Mouse (Mus musculus) intestine, postnatal 0 days (tissue): ENCODE measurements around the gene Cybrd1. TPM values are rescaled to one million over a fixed set of nuclear protein-coding genes. Genes with fewer than 3 reads are reported as not detected.

ENCODE experiments used
- ATAC-seq: fragments of 200-750 bp; cut with Nextera tagmentation; 2 replicates; pipeline ENCODE4 v1.8.0; 2017; ENCODE audit warnings: mild to moderate bottlenecking, moderate TSS enrichment, moderate library complexity
- H3K27ac ChIP-seq: fragments of 300-500 bp; sonication (generic); 2 replicates; pipeline ENCODE4 v1.5.1; 2014; ENCODE audit warnings: mild to moderate bottlenecking, low read depth, low read length, moderate library complexity
- H3K27me3 ChIP-seq: fragments of 300-500 bp; sonication (generic); replicated peaks from 2 replicates; pipeline ENCODE4 v1.6.1; 2014; ENCODE audit warnings: low read length, mixed read lengths; ENCODE audit not compliant: control insufficient read depth, insufficient read depth
- H3K36me3 ChIP-seq: fragments of 300-500 bp; sonication (generic); 2 replicates; pipeline ENCODE4 v1.6.1; 2014; ENCODE audit warnings: mild to moderate bottlenecking, moderate library complexity; ENCODE audit not compliant: control insufficient read depth, insufficient read depth
- H3K4me1 ChIP-seq: fragments of 300-500 bp; sonication (generic); replicated peaks from 2 replicates; pipeline ENCODE4 v1.6.1; 2014; ENCODE audit warnings: antibody characterized with exemption, low read length, mixed read lengths; ENCODE audit not compliant: control insufficient read depth, insufficient read depth
- H3K4me2 ChIP-seq: fragments of 300-500 bp; sonication (generic); replicated peaks from 2 replicates; pipeline ENCODE4 v1.6.1; 2014; ENCODE audit warnings: low read depth, mild to moderate bottlenecking, moderate library complexity
- H3K4me3 ChIP-seq: fragments of 300-500 bp; sonication (generic); 2 replicates; pipeline ENCODE4 v1.5.1; 2014; ENCODE audit warnings: low read depth, low read length
- H3K9ac ChIP-seq: fragments of 300-500 bp; sonication (generic); 2 replicates; pipeline ENCODE4 v1.6.1; 2014; ENCODE audit warnings: mild to moderate bottlenecking, low read depth, low read length
- H3K9me3 ChIP-seq: fragments of 300-500 bp; sonication (generic); 2 replicates; pipeline ENCODE4 v1.6.1; 2016; ENCODE audit warnings: mixed run types; ENCODE audit not compliant: control insufficient read depth
- CTCF ChIP-seq: sonication (generic); IDR thresholded peaks from 2 replicates; pipeline ENCODE4 v1.5.1; 2016; ENCODE audit warnings: low read depth, mild to moderate bottlenecking, control low read depth, antibody characterized with exemption, moderate library complexity
- WGBS: fragments of 180-500 bp; shearing (Covaris S2); extraction: QIAGEN DNeasy Blood & Tissue Kit; methylation state at CpG from one replicate; pipeline ENCODE4 v1.1.7; 2014; 5-methylcytosine and 5-hydroxymethylcytosine counted together
- polyA plus RNA-seq: library from polyadenylated mRNA; unstranded; fragments of >200 nt; fragmentation: Nextera tagmentation; extraction: Ambion mirVana; gene quantifications from 2 replicates; pipeline ENCODE4 v1.2.1, GENCODE M21; 2015

Cybrd1 gene
- polyA plus RNA-seq, 1 experiment from 2014 or later, result 7.7 TPM

DNA sequence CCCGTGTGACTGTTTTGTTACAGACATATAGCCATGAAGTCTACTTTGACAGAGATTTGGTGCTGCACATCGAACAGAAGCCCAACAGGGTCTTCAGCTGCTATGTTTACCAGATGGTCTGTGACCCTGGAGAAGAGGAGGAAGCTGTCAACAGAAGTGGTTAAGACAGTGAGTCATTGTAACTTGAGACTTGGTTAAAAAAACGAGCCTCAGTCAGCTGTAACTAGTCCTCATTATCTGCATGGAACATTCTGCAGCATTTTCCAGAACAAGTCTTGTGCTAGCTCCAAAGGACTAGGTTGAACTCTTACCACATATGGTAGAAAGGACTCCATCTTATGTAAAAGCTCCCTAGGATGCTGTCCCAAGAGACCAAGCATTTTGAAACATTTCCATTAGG lies 28.0 kb upstream of the Cybrd1 start:
- Histone ChIP-seq H3K4me1 (0 out of 2 replicates have a peak, but pooled peaks cover 3% of the 10 kb centered on the region), H3K9me3 (no peaks in the 10 kb centered on the region), H3K36me3 (peaks cover 41% of the 10 kb centered on the region), H3K27me3 (no peaks in the 10 kb centered on the region), H3K9ac (no peak overlapping the region), H3K4me2 (no peak overlapping the region), H3K27ac (no peak overlapping the region), H3K4me3 (no peak overlapping the region)
- TF ChIP-seq CTCF, result no peak
- no peak for ATAC-seq
- 70% methylated on average over 3 of the region's 3 CpGs for WGBS

DNA sequence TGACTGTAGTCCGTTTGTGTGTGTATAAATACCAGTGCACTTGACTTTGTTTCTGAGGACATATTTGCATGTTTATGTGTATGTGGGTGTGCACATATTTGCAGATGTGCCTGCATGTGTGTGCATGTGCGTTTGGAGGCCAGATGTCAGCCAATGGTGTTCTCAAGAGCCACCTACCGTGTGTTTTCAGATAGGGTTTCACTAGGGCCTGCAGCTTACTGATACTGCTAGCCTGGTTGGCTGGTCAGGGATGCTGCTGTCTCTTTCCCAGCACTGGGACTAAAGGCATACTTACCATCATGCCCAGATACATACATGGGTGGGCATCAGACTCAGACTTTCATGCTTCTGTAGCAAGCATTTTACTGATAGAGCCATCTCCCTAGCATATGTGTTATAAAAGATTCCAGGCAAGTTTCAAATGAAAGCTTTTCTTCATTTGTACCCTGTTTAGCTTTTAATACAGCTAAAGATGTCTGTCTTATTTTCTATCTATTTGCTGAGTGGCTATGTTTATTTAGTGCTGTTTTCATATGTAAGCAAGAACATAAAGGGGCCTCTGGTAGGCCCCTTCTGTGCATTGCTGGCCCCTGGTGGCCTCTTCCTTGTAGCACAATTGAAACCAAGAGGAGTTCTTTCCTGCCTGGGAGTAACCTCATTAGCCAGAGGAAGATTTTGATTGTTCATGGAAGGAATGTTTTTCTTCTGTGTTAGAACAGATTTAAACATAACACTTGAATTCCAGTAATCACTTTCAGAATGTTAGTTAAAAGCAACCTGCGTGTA lies 26.9 kb upstream of the Cybrd1 start:
- ATAC-seq, result no peak
- TF ChIP-seq CTCF, result peak; percentile 62
- WGBS, result 77% methylated on average over 4 of the region's 4 CpGs
- Histone ChIP-seq H3K4me2 (no peak overlapping the region), H3K9ac (no peak overlapping the region), H3K9me3 (no peaks in the 10 kb centered on the region), H3K27me3 (no peaks in the 10 kb centered on the region), H3K4me3 (no peak overlapping the region), H3K4me1 (0 out of 2 replicates have a peak, but pooled peaks cover 3% of the 10 kb centered on the region), H3K27ac (no peak overlapping the region), H3K36me3 (peaks cover 41% of the 10 kb centered on the region)

DNA sequence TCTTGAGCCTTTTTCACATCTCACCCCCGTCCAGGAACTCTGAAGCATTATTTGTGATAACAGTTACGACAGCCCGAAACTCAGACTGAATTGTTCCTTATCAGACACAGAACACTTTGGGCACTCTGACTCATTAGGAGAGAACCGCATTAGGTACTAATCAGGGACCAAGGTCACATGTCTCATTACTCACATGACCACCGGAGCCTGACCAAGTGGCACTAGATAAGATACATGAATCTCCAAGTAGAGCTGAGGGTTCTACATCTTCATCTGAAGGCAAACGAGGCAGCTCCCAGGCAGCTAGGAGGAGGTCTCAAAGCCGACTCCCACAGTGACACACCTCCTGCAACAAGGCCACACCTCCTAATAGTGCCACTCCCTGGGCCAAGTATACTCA lies 21.6 kb upstream of the Cybrd1 start:
- Histone ChIP-seq H3K9ac (no peak overlapping the region), H3K9me3 (no peaks in the 10 kb centered on the region), H3K4me3 (no peak overlapping the region), H3K27ac (no peak overlapping the region), H3K36me3 (peaks cover 21% of the 10 kb centered on the region; the same call in 1 of the 2 replicates), H3K4me1 (0 out of 2 replicates have a peak, but pooled peaks cover 3% of the 10 kb centered on the region), H3K27me3 (no peaks in the 10 kb centered on the region), H3K4me2 (no peak overlapping the region)
- peak; percentile 28; the same call in 1 of the 2 replicates for ATAC-seq
- no peak for TF ChIP-seq CTCF
- WGBS, result 34% methylated on average over 7 of the region's 7 CpGs

DNA sequence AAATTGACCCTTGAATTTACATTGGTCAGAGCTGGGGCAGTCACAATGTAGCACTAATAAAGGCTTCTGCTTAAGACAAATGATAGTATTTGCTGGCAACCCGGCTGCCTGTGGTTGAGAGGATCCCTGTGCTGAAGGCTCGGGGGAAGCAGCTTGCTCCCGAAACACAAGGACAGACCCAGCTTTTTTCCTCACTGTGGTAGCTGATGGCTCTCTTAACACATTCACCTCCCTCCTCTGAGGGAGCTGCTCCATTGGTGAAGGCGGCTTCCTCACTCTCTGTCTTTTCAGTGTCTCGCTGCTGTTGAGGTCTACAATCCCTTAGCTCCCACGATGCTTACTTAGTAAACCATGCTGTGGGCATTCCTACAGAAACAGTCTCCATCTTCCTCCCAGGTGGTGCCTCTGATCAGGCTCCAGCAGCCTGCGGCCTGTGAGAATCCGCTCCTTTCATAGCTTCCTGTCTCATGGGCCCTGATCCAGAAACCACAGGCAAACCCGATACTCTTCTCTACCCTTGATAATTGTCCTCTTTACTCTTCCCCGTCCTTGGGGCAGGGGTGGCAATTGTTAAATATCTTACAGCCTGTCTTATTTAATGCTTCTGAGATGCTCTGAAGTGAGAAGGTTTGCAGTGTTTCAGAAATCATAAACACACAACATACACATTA lies 15.0 kb upstream of the Cybrd1 start:
- no peaks in the 10 kb centered on the region for H3K9me3 ChIP-seq
- peaks cover 6% of the 10 kb centered on the region; the same call in 1 of the 2 replicates for H3K36me3 ChIP-seq
- H3K27me3 ChIP-seq, result no peaks in the 10 kb centered on the region
- TF ChIP-seq CTCF, result no peak
- no peak overlapping the region for H3K9ac ChIP-seq
- H3K4me1 ChIP-seq, result no peaks in the 10 kb centered on the region; the same call in 1 of the 2 replicates
- no peak for ATAC-seq
- no peak overlapping the region for H3K27ac ChIP-seq
- no peak overlapping the region for H3K4me2 ChIP-seq
- H3K4me3 ChIP-seq, result no peak overlapping the region
- 74% methylated on average over 10 of the region's 10 CpGs for WGBS

DNA sequence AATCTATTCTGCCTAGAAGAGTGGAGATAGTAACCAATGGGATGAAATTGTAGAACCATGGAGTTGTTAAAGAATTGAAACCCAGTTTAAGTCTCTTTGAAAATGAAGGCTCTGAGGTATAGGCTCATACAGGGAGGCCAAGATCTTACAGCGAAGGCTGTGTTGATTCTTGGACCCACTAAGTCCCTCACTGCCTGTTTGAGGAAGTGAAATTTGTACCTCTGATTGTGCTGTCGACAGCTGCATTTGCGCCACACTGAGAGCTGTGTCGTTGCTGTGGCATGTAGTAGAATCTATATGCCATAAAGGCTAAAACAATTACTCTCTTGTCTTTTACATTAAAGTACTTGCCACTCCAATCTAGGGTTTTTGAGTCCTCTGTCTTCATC lies 14.4 kb upstream of the Cybrd1 start:
- Histone ChIP-seq H3K4me1 (no peaks in the 10 kb centered on the region; the same call in 1 of the 2 replicates), H3K36me3 (peaks cover 6% of the 10 kb centered on the region; the same call in 1 of the 2 replicates), H3K27ac (no peak overlapping the region), H3K4me3 (no peak overlapping the region), H3K27me3 (no peaks in the 10 kb centered on the region), H3K4me2 (no peak overlapping the region), H3K9ac (no peak overlapping the region), H3K9me3 (no peaks in the 10 kb centered on the region)
- no peak; the same call in 1 of the 2 replicates for ATAC-seq
- WGBS, result 44% methylated on average over 4 of the region's 4 CpGs
- TF ChIP-seq CTCF, result no peak

DNA sequence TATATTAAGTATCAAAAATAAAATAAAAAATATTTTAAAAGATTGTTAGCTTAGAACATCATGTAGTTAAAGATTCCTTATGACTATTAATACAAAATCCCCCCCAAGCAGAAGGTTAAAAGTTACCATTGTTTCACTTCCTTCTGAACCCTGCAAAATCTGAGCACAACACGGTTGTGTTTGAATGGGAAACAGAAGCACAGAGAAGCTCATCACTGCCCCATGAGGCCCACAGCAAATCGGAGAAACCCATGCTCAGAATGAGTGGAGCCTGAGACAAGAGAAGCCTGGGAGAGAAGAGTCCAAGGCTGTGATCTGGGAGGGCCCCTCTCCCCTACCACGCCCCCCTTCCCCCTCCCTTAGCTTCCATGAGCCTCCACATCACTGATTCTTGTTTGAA lies 13.0 kb upstream of the Cybrd1 start:
- peaks cover 6% of the 10 kb centered on the region; the same call in 1 of the 2 replicates for H3K36me3 ChIP-seq
- no peaks in the 10 kb centered on the region for H3K9me3 ChIP-seq
- ATAC-seq, result no peak
- H3K4me2 ChIP-seq, result no peak overlapping the region
- no peak overlapping the region for H3K9ac ChIP-seq
- 66% methylated on average over 3 of the region's 3 CpGs for WGBS
- no peak overlapping the region for H3K4me3 ChIP-seq
- no peaks in the 10 kb centered on the region for H3K27me3 ChIP-seq
- H3K4me1 ChIP-seq, result no peaks in the 10 kb centered on the region; the same call in 1 of the 2 replicates
- no peak for TF ChIP-seq CTCF
- H3K27ac ChIP-seq, result no peak overlapping the region
